Mouse (Mus musculus) heart, adult 2 months (tissue): ENCODE measurements around the gene Ell2. TPM values are rescaled to one million over a fixed set of nuclear protein-coding genes. Genes with fewer than 3 reads are reported as not detected.
A peak's percentile ranks its signal among the peaks of the same experiment; 100 is the strongest.

ENCODE experiments used
- DNase-seq, 2 experiments: peaks; one replicate each; pipeline ENCODE4 v3.0.0; 2021
- H3K27ac ChIP-seq: fragments of 200-600 bp; 2 replicates; pipeline ENCODE4 v1.8.1; 2022
- H3K27me3 ChIP-seq: fragments of 200-500 bp; 2 replicates; pipeline ENCODE4 v1.6.1; 2012; ENCODE audit warnings: mild to moderate bottlenecking, low read length, inconsistent platforms, mixed read lengths; ENCODE audit not compliant: control insufficient read depth, insufficient read depth
- H3K36me3 ChIP-seq: fragments of 200-500 bp; 2 replicates; pipeline ENCODE4 v1.6.1; 2012; ENCODE audit warnings: low read length, inconsistent platforms; ENCODE audit not compliant: control insufficient read depth, insufficient read depth
- H3K4me1 ChIP-seq: fragments of 200-500 bp; 2 replicates; pipeline ENCODE4 v1.6.1; 2011; ENCODE audit warnings: low read length; ENCODE audit not compliant: control insufficient read depth, insufficient read depth
- H3K4me3 ChIP-seq: fragments of 200-600 bp; 2 replicates; pipeline ENCODE4 v1.8.1; 2022
- H3K79me2 ChIP-seq: fragments of 200-500 bp; replicated peaks from 2 replicates; pipeline ENCODE4 v1.6.1; 2012; ENCODE audit warnings: mild to moderate bottlenecking, inconsistent platforms, low read length, moderate library complexity, mixed read lengths; ENCODE audit not compliant: control insufficient read depth, insufficient read depth
- H3K9ac ChIP-seq: fragments of 200-500 bp; 2 replicates; pipeline ENCODE4 v1.6.1; 2012; ENCODE audit warnings: low read depth, mild to moderate bottlenecking, control low read depth, inconsistent platforms, low read length, mixed read lengths
- CTCF ChIP-seq: fragments of 200-600 bp; IDR thresholded peaks from 2 replicates; pipeline ENCODE4 v1.8.1; 2022; ENCODE audit warnings: antibody characterized with exemption, mild to moderate bottlenecking, moderate library complexity
- EP300 ChIP-seq: fragments of 200-500 bp; IDR thresholded peaks from 2 replicates; pipeline ENCODE4 v1.6.1; 2011; ENCODE audit warnings: low read depth, low read length, control low read depth; ENCODE audit not compliant: insufficient read depth
- POLR2A ChIP-seq: fragments of 200-500 bp; IDR thresholded peaks from 2 replicates; pipeline ENCODE4 v1.6.1; 2011; ENCODE audit warnings: mild to moderate bottlenecking, low read depth, low read length, control low read depth; ENCODE audit not compliant: insufficient read depth
- WGBS: fragments of 180-500 bp; shearing (Covaris S2); methylation state at CpG from one replicate; pipeline ENCODE4 v1.1.7; 2018; 5-methylcytosine and 5-hydroxymethylcytosine counted together
- intact Hi-C: fragments of 180-260 bp; cut with DNase I; formaldehyde crosslinking; loops from one replicate; pipeline ENCODE4 v1.15.1; 2025
- long read RNA-seq: library from polyadenylated mRNA; stranded (forward); transcript quantifications from one replicate; pipeline ENCODE4 v2.0.0, GENCODE M21; 2021
- polyA plus RNA-seq: library from polyadenylated mRNA; depleted of rRNA; stranded (reverse); fragments of >200 nt; gene quantifications from 2 replicates; pipeline ENCODE4 v1.2.3, GENCODE M21; 2012; rRNA removed
- total RNA-seq, 2 experiments: library from RNA; stranded (reverse); gene quantifications; 2 replicates each; pipeline ENCODE4 v1.2.3; 2021

The Ell2 gene
- total RNA-seq, result 10 to 100 TPM; 26.0 to 30.0 TPM
- 3.4 and 5.1 TPM in 2 replicates for polyA plus RNA-seq
- long read RNA-seq, full-length matches to known transcripts, result 6 of 8 reads
- long read RNA-seq, partial matches to known transcripts, result 2 of 8 reads
- long read RNA-seq, other reads (novel, unspliced or antisense), result 0 of 8 reads

GRCm38 (mm10) chr13:75706457-75706856 is at the start of gene Ell2:
Gene Ell2, plus strand, starts transcription at chr13:75706757.
- TF ChIP-seq CTCF (no peak), EP300 (no peak), POLR2A (no peak)
- WGBS, result 98% methylated on average over 1 of the region's 1 CpGs
- H3K27ac ChIP-seq, result peak within 1 kb of the TSS; percentile 86
- H3K79me2 ChIP-seq, result no peaks in the 10 kb centered on the region
- no peak for DNase-seq
- H3K4me3 ChIP-seq, result peak within 1 kb of the TSS; percentile 79
- H3K4me1 ChIP-seq, result peaks cover 2% of the 10 kb centered on the region; the same call in 1 of the 2 replicates
- intact Hi-C loops, result loop anchor here (5.0 to 10.0 kb wide), 4 partner anchors 91 to 398 kb away; partner anchors contain the start of gene Rhobtb3
- peak within 1 kb of the TSS; percentile 82 for H3K9ac ChIP-seq
- no peaks in the 10 kb centered on the region for H3K27me3 ChIP-seq
- H3K36me3 ChIP-seq, result no peaks in the 10 kb centered on the region

- Histone ChIP-seq H3K27ac (no peak overlapping the region), H3K4me1 (no peaks in the 10 kb centered on the region), H3K79me2 (no peaks in the 10 kb centered on the region), H3K36me3 (no peaks in the 10 kb centered on the region), H3K27me3 (no peaks in the 10 kb centered on the region), H3K9ac (no peak overlapping the region), H3K4me3 (no peak overlapping the region)
- DNase-seq, result no peak
- WGBS, result 60% methylated on average over 3 of the region's 3 CpGs
- TF ChIP-seq EP300 (no peak), CTCF (no peak), POLR2A (no peak)
- intact Hi-C loops, result no loop called here
Measured at GRCm38 (mm10) chr13:75685438-75685837, 21.1 kb upstream of the Ell2 start.

- H3K9ac ChIP-seq, result no peak overlapping the region
- no peak overlapping the region for H3K4me3 ChIP-seq
- WGBS, result 69% methylated on average over 4 of the region's 4 CpGs
- intact Hi-C loops, result no loop called here
- DNase-seq, result no peak
- H3K27me3 ChIP-seq, result no peaks in the 10 kb centered on the region
- H3K27ac ChIP-seq, result no peak overlapping the region
- H3K4me1 ChIP-seq, result no peaks in the 10 kb centered on the region
- H3K79me2 ChIP-seq, result no peaks in the 10 kb centered on the region
- no peaks in the 10 kb centered on the region for H3K36me3 ChIP-seq
- TF ChIP-seq CTCF (no peak), EP300 (no peak), POLR2A (no peak)
Measured at GRCm38 (mm10) chr13:75686995-75687394, 19.6 kb upstream of the Ell2 start.

GRCm38 (mm10) chr13:75691625-75692024 is 14.9 kb upstream of the Ell2 start:
- H3K9ac ChIP-seq, result no peak overlapping the region
- H3K27ac ChIP-seq, result no peak overlapping the region
- no peak overlapping the region for H3K4me3 ChIP-seq
- DNase-seq, result no peak
- intact Hi-C loops, result no loop called here
- no peaks in the 10 kb centered on the region for H3K27me3 ChIP-seq
- no peaks in the 10 kb centered on the region for H3K4me1 ChIP-seq
- TF ChIP-seq CTCF (no peak), EP300 (no peak), POLR2A (no peak)
- no peaks in the 10 kb centered on the region for H3K79me2 ChIP-seq
- H3K36me3 ChIP-seq, result no peaks in the 10 kb centered on the region

GRCm38 (mm10) chr13:75693081-75693480 is 13.5 kb upstream of the Ell2 start:
- Histone ChIP-seq H3K4me3 (no peak overlapping the region), H3K9ac (no peak overlapping the region), H3K27me3 (no peaks in the 10 kb centered on the region), H3K36me3 (no peaks in the 10 kb centered on the region), H3K4me1 (no peaks in the 10 kb centered on the region), H3K79me2 (no peaks in the 10 kb centered on the region), H3K27ac (no peak overlapping the region)
- DNase-seq, result no peak
- intact Hi-C loops, result no loop called here
- TF ChIP-seq EP300 (no peak), POLR2A (no peak), CTCF (no peak)

- TF ChIP-seq CTCF (no peak), EP300 (no peak), POLR2A (no peak)
- no peak overlapping the region for H3K4me3 ChIP-seq
- no peak overlapping the region for H3K27ac ChIP-seq
- no peaks in the 10 kb centered on the region for H3K36me3 ChIP-seq
- no peaks in the 10 kb centered on the region for H3K4me1 ChIP-seq
- H3K9ac ChIP-seq, result no peak overlapping the region
- intact Hi-C loops, result loop anchor here (10.0 kb wide), 1 partner anchor 402 kb away; no protein-coding TSS in a partner anchor
- WGBS, result 67% methylated on average over 5 of the region's 5 CpGs
- no peaks in the 10 kb centered on the region for H3K27me3 ChIP-seq
- no peak for DNase-seq
- no peaks in the 10 kb centered on the region for H3K79me2 ChIP-seq
Measured at GRCm38 (mm10) chr13:75702814-75703213, 3.7 kb upstream of the Ell2 start.
